Mouse (Mus musculus): ENCODE results near the gene Skint2.

Skint2 gene

GRCm38 (mm10) chr4:112556894-112557293 is at the start of gene Skint2:
Gene Skint2, plus strand, starts transcription at chr4:112557194.
- in situ Hi-C loops (cut with MboI, MseI), result no loop called here
